ENCODE assay signal across 8 mouse cellular contexts in the genomic region with DNA sequence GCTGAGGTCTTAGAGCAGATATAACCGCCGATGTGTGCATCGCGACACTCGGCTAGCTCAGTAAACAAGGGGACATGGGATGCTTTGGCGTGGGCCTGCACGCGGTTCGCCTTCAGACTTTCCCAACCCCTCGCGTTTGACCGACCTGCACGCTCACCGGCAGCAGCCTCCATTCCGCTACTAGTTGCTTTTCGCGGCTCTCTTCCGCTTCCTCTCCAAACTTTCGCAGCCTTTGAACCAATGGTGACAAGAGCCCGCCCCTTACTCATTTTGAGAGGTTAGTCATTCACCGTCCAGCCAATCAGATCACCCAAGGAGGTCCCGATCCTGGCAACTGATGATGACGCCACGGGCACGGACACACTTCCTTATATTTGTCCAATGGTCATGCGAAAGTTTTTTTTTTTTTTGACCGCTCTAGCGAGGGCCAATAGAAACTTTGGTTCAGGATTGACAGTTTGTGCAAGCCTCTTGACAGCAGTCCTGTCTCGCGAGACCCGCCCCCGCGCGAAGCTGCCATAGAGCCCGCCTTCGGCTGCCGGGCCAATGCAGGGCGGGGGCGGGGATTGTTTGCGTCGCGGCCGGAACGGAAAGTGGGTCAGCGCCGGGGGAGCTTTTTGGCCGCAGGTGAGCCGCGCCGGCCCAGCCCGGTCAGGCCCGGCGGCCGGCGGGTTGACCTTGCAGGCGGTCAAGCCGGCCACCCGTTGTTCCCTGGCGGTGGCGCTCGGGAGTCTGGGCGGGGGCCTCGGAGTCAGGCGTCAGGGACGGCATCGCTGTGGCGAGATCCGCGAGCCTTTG. TPM values are rescaled to one million over a fixed set of nuclear protein-coding genes. Genes with fewer than 3 reads are reported as not detected.
DNase-seq lines count a peak whose midpoint lies in the region; ATAC-seq lines count a peak whose summit lies in the region.

A gene (minus strand): TSS at position 216 of the 798 bp plus-strand sequence.
A gene (plus strand): TSS at position 510 of the 798 bp plus-strand sequence.

- no peaks in the 10 kb centered on the region for H3K27me3 ChIP-seq in heart, embryonic 14.5 days (ENCODE audit: control insufficient read depth, insufficient read depth, low read length)
- no peaks in the 10 kb centered on the region for H3K27me3 ChIP-seq in liver, embryonic 13.5 days
- no peaks in the 10 kb centered on the region for H3K27me3 ChIP-seq in stomach, embryonic 16.5 days (ENCODE audit: control insufficient read depth, insufficient read depth, low read length)

- ATAC-seq in CD4-positive, CD25-positive, alpha-beta regulatory T cell, adult 4 months, result peak; percentile 94
- peak; percentile 94 for ATAC-seq in heart, embryonic 14.5 days (ENCODE audit: insufficient number of reproducible peaks, insufficient read depth, low FRiP score, low read depth)
- peak; percentile 93 for ATAC-seq in liver, embryonic 13.5 days (ENCODE audit: low read depth)
- peak; percentile 97 for ATAC-seq in stomach, embryonic 16.5 days (ENCODE audit: insufficient read depth, low FRiP score)

- H3K9me3 ChIP-seq in heart, embryonic 14.5 days (ENCODE audit: control insufficient read depth, low read length), result no peaks in the 10 kb centered on the region
- no peaks in the 10 kb centered on the region for H3K9me3 ChIP-seq in liver, embryonic 13.5 days (replicated peaks)
- no peaks in the 10 kb centered on the region for H3K9me3 ChIP-seq in stomach, embryonic 16.5 days (replicated peaks; ENCODE audit: control insufficient read depth, low read length)

- H3K4me3 ChIP-seq in heart, embryonic 14.5 days (ENCODE audit: control insufficient read depth in 1 of 2, insufficient read depth in 1 of 2, low read depth in 1 of 2, low read length in 2 of 2), result peak within 1 kb of the TSS; percentile 86
- H3K4me3 ChIP-seq in liver, embryonic 13.5 days (replicated peaks), result peak within 1 kb of the TSS; percentile 99
- peak within 1 kb of the TSS; percentile 94 for H3K4me3 ChIP-seq in stomach, embryonic 16.5 days (replicated peaks; ENCODE audit: low read length)

- H3K27ac ChIP-seq in heart, embryonic 14.5 days (replicated peaks in 1 of 2; ENCODE audit: control insufficient read depth in 1 of 2, insufficient read depth in 1 of 2, low read depth in 2 of 2, low read length in 2 of 2), result peak within 1 kb of the TSS; percentile 43 to 78; a peak in 3 of 4 replicates
- peak within 1 kb of the TSS; percentile 93 for H3K27ac ChIP-seq in liver, embryonic 13.5 days
- peak within 1 kb of the TSS; percentile 64 for H3K27ac ChIP-seq in stomach, embryonic 16.5 days (ENCODE audit: low read length)

- peak within 1 kb of the TSS; percentile 90 for H3K4me2 ChIP-seq in heart, embryonic 14.5 days (ENCODE audit: low read length)
- peak within 1 kb of the TSS; percentile 95 for H3K4me2 ChIP-seq in liver, embryonic 13.5 days
- peak within 1 kb of the TSS; percentile 98 for H3K4me2 ChIP-seq in stomach, embryonic 16.5 days (ENCODE audit: low read depth, low read length)

- peaks cover 11 to 19% of the 10 kb centered on the region in 2 experiments for H3K4me1 ChIP-seq in heart, embryonic 14.5 days (ENCODE audit: control insufficient read depth in 2 of 2, insufficient read depth in 2 of 2, low read length in 2 of 2)
- peaks cover 63% of the 10 kb centered on the region for H3K4me1 ChIP-seq in liver, embryonic 13.5 days (replicated peaks)
- peaks cover 18% of the 10 kb centered on the region for H3K4me1 ChIP-seq in stomach, embryonic 16.5 days (ENCODE audit: control insufficient read depth, insufficient read depth, low read length)

- H3K36me3 ChIP-seq in heart, embryonic 14.5 days (ENCODE audit: control insufficient read depth, insufficient read depth, low read length), result peaks cover 58% of the 10 kb centered on the region
- H3K36me3 ChIP-seq in liver, embryonic 13.5 days, result peaks cover 65% of the 10 kb centered on the region
- H3K36me3 ChIP-seq in stomach, embryonic 16.5 days (ENCODE audit: control insufficient read depth, insufficient read depth, low read length), result peaks cover 8% of the 10 kb centered on the region; the same call in 1 of the 2 replicates

- WGBS in heart, embryonic 14.5 days, result under 1% methylated on average over 69 of the region's 69 CpGs
- WGBS in liver, embryonic 13.5 days (ENCODE audit: insufficient replicate concordance), result under 1% methylated on average over 69 of the region's 69 CpGs
- under 1% methylated on average over 69 of the region's 69 CpGs for WGBS in stomach, embryonic 16.5 days

- H3K9ac ChIP-seq in heart, embryonic 14.5 days (ENCODE audit: low read length), result peak within 1 kb of the TSS; percentile 92
- peak within 1 kb of the TSS; percentile 98 for H3K9ac ChIP-seq in liver, embryonic 13.5 days
- peak within 1 kb of the TSS; percentile 90 for H3K9ac ChIP-seq in stomach, embryonic 16.5 days (ENCODE audit: low read length)

- DNase-seq in c-Kit-negative CD71-positive TER-119-positive erythroid progenitor cells, embryonic 14.5 days (ENCODE audit: low read depth, low spot score), result peak; percentile 96
- DNase-seq in fibroblast of lung, adult 2 months (ENCODE audit: low read depth), result peak; percentile 99
- DNase-seq in kidney, postnatal 14 days, result peak; percentile 98
- DNase-seq in liver, embryonic 13.5 days, result peak; percentile 96
- peak; percentile 96 for DNase-seq in neural tube, embryonic 10.5 days (ENCODE audit: extremely low spot score, low spot score)

RNA-seq across cellular contexts. Expression of the first gene that starts in this region (rescaled TPM):
- polyA plus RNA-seq in CD4-positive, CD25-positive, alpha-beta regulatory T cell, adult 4 months (2017; shearing (Covaris generic)), result 100 to 1,000 TPM in 1 of 2 experiments, 10 to 100 TPM in 1; 76.6 to 104 TPM
- 37.8 and 39.8 TPM in 2 replicates for polyA plus RNA-seq in heart, embryonic 14.5 days (2014; fragmentation: Nextera tagmentation; extraction: Ambion mirVana)
- polyA plus RNA-seq in liver, embryonic 13.5 days (2015; fragmentation: Nextera tagmentation; extraction: Ambion mirVana), result 89.3 and 93.2 TPM in 2 replicates
- 44.1 and 47.9 TPM in 2 replicates for polyA plus RNA-seq in stomach, embryonic 16.5 days (2015; fragmentation: Nextera tagmentation; extraction: Ambion mirVana)

RNA-seq across cellular contexts. Expression of the second gene that starts in this region (rescaled TPM):
- polyA plus RNA-seq in CD4-positive, CD25-positive, alpha-beta regulatory T cell, adult 4 months (2017; shearing (Covaris generic)), result 10 to 100 TPM; 53.0 to 59.5 TPM
- 26.8 and 28.2 TPM in 2 replicates for polyA plus RNA-seq in heart, embryonic 14.5 days (2014; fragmentation: Nextera tagmentation; extraction: Ambion mirVana)
- 37.9 and 38.4 TPM in 2 replicates for polyA plus RNA-seq in liver, embryonic 13.5 days (2015; fragmentation: Nextera tagmentation; extraction: Ambion mirVana)
- 31.5 and 32.7 TPM in 2 replicates for polyA plus RNA-seq in stomach, embryonic 16.5 days (2015; fragmentation: Nextera tagmentation; extraction: Ambion mirVana)

Comparison
In these comparisons a context has a peak if more than half of its experiments do, and no peak if none do; other contexts are left out.
1. Peak in every context shown above with its lines: DNase-seq, ATAC-seq, H3K4me3 ChIP-seq and H3K27ac ChIP-seq.